Mouse (Mus musculus): ENCODE results near the gene Ap5s1. TPM values are rescaled to one million over a fixed set of nuclear protein-coding genes. Genes with fewer than 3 reads are reported as not detected.

Gene Ap5s1
- polyA plus RNA-seq, 1 experiment from 2014 or later, result 28.0 TPM

- ATAC-seq, result no peak
- WGBS, result 64% methylated on average over 6 of the region's 6 CpGs
- Histone ChIP-seq H3K4me2 (replicated peaks; ENCODE audit: low read depth, low read length) (no peak overlapping the region), H3K9ac (replicated peaks; ENCODE audit: low read depth) (no peak overlapping the region), H3K4me1 (ENCODE audit: insufficient read depth, low read depth, low read length) (no peaks in the 10 kb centered on the region), H3K4me3 (ENCODE audit: low read depth, low read length) (no peak overlapping the region), H3K9me3 (ENCODE audit: low read length) (no peaks in the 10 kb centered on the region), H3K36me3 (ENCODE audit: insufficient read depth, low read length) (0 out of 2 replicates have a peak, but pooled peaks cover 3% of the 10 kb centered on the region), H3K27me3 (replicated peaks; ENCODE audit: insufficient read depth, low read length) (0 out of 2 replicates have a peak, but pooled peaks cover 5% of the 10 kb centered on the region), H3K27ac (ENCODE audit: low read length) (no peak overlapping the region)
- no peak for DNase-seq (ENCODE audit: low spot score)
- TF ChIP-seq CTCF (IDR thresholded peaks at IDR 0.05) (no peak), EP300 (IDR thresholded peaks at IDR 0.05) (no peak)
Observed at GRCm38 (mm10) chr2:131167984-131168383, 38.9 kb upstream of the Ap5s1 start.

- H3K9me3 ChIP-seq (ENCODE audit: low read length), result no peaks in the 10 kb centered on the region
- H3K4me3 ChIP-seq (ENCODE audit: low read depth, low read length), result no peak overlapping the region
- no peak overlapping the region for H3K4me2 ChIP-seq (replicated peaks; ENCODE audit: low read depth, low read length)
- H3K4me1 ChIP-seq (ENCODE audit: insufficient read depth, low read depth, low read length), result no peaks in the 10 kb centered on the region
- no peak overlapping the region for H3K9ac ChIP-seq (replicated peaks; ENCODE audit: low read depth)
- TF ChIP-seq EP300 (IDR thresholded peaks at IDR 0.05), result no peak
- TF ChIP-seq CTCF (IDR thresholded peaks at IDR 0.05), result no peak
- H3K27ac ChIP-seq (ENCODE audit: low read length), result no peak overlapping the region
- 55% methylated on average over 1 of the region's 1 CpGs for WGBS
- DNase-seq (ENCODE audit: low spot score) (no peak), ATAC-seq (no peak)
- H3K36me3 ChIP-seq (ENCODE audit: insufficient read depth, low read length), result 0 out of 2 replicates have a peak, but pooled peaks cover 3% of the 10 kb centered on the region
- H3K27me3 ChIP-seq (replicated peaks; ENCODE audit: insufficient read depth, low read length), result 0 out of 2 replicates have a peak, but pooled peaks cover 5% of the 10 kb centered on the region
Observed at GRCm38 (mm10) chr2:131168914-131169313, 38.0 kb upstream of the Ap5s1 start.

DNA sequence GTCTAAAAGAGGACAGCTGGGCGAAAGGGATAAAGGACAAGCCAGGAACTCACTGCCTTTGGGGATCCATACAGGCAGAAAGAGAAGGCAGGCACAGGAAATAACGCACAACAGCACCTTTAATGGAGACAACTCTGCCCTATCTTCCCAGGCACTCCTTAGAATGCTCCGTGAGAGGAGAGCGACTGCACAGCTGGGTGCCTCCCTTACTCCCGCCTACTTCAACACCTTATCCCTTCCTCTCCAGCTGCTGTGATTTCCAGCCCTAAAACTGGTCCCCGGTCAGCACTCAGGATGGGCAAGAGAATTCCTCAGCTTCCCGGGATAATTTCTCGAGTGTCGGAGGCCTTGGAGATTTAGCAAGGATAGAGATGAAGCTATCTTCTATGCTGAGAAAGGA lies 35.9 kb upstream of the Ap5s1 start:
- Histone ChIP-seq H3K36me3 (ENCODE audit: insufficient read depth, low read length) (0 out of 2 replicates have a peak, but pooled peaks cover 3% of the 10 kb centered on the region), H3K9me3 (ENCODE audit: low read length) (no peaks in the 10 kb centered on the region), H3K27ac (ENCODE audit: low read length) (no peak overlapping the region), H3K4me1 (ENCODE audit: insufficient read depth, low read depth, low read length) (peaks cover 5% of the 10 kb centered on the region; the same call in 1 of the 2 replicates), H3K4me3 (ENCODE audit: low read depth, low read length) (no peak overlapping the region), H3K4me2 (replicated peaks; ENCODE audit: low read depth, low read length) (peak overlapping the region; percentile 34; the same call in 1 of the 2 replicates), H3K27me3 (replicated peaks; ENCODE audit: insufficient read depth, low read length) (0 out of 2 replicates have a peak, but pooled peaks cover 5% of the 10 kb centered on the region), H3K9ac (replicated peaks; ENCODE audit: low read depth) (no peak overlapping the region)
- TF ChIP-seq EP300 (IDR thresholded peaks at IDR 0.05) (no peak), CTCF (IDR thresholded peaks at IDR 0.05) (no peak)
- WGBS, result 34% methylated on average over 9 of the region's 9 CpGs
- ATAC-seq (no peak), DNase-seq (ENCODE audit: low spot score) (no peak)

- Histone ChIP-seq H3K4me1 (ENCODE audit: insufficient read depth, low read depth, low read length) (peaks cover 5% of the 10 kb centered on the region; the same call in 1 of the 2 replicates), H3K27me3 (replicated peaks; ENCODE audit: insufficient read depth, low read length) (0 out of 2 replicates have a peak, but pooled peaks cover 5% of the 10 kb centered on the region), H3K4me3 (ENCODE audit: low read depth, low read length) (no peak overlapping the region), H3K9me3 (ENCODE audit: low read length) (no peaks in the 10 kb centered on the region), H3K9ac (replicated peaks; ENCODE audit: low read depth) (no peak overlapping the region), H3K27ac (ENCODE audit: low read length) (no peak overlapping the region), H3K4me2 (replicated peaks; ENCODE audit: low read depth, low read length) (peak overlapping the region; percentile 34), H3K36me3 (ENCODE audit: insufficient read depth, low read length) (0 out of 2 replicates have a peak, but pooled peaks cover 3% of the 10 kb centered on the region)
- no peak for DNase-seq (ENCODE audit: low spot score)
- peak; percentile 36; the same call in 1 of the 2 replicates for ATAC-seq
- WGBS, result 21% methylated on average over 42 of the region's 43 CpGs
- TF ChIP-seq CTCF (IDR thresholded peaks at IDR 0.05) (peak; percentile 38), EP300 (IDR thresholded peaks at IDR 0.05) (no peak)
Observed at GRCm38 (mm10) chr2:131171401-131172104, 35.3 kb upstream of the Ap5s1 start.

GRCm38 (mm10) chr2:131172322-131172721 lies 34.6 kb upstream of the Ap5s1 start:
- no peak for DNase-seq (ENCODE audit: low spot score)
- 0 out of 2 replicates have a peak, but pooled peaks cover 5% of the 10 kb centered on the region for H3K27me3 ChIP-seq (replicated peaks; ENCODE audit: insufficient read depth, low read length)
- H3K9ac ChIP-seq (replicated peaks; ENCODE audit: low read depth), result no peak overlapping the region
- no peak overlapping the region for H3K27ac ChIP-seq (ENCODE audit: low read length)
- no peaks in the 10 kb centered on the region for H3K9me3 ChIP-seq (ENCODE audit: low read length)
- no peak overlapping the region for H3K4me2 ChIP-seq (replicated peaks; ENCODE audit: low read depth, low read length)
- no peak for ATAC-seq
- no peak overlapping the region for H3K4me3 ChIP-seq (ENCODE audit: low read depth, low read length)
- 62% methylated on average over 9 of the region's 9 CpGs for WGBS
- TF ChIP-seq CTCF (IDR thresholded peaks at IDR 0.05) (no peak), EP300 (IDR thresholded peaks at IDR 0.05) (no peak)
- 0 out of 2 replicates have a peak, but pooled peaks cover 3% of the 10 kb centered on the region for H3K36me3 ChIP-seq (ENCODE audit: insufficient read depth, low read length)
- peaks cover 7% of the 10 kb centered on the region; the same call in 1 of the 2 replicates for H3K4me1 ChIP-seq (ENCODE audit: insufficient read depth, low read depth, low read length)

GRCm38 (mm10) chr2:131174700-131175099 lies 32.2 kb upstream of the Ap5s1 start:
- 0 out of 2 replicates have a peak, but pooled peaks cover 3% of the 10 kb centered on the region for H3K36me3 ChIP-seq (ENCODE audit: insufficient read depth, low read length)
- ATAC-seq, result peak; percentile 36
- TF ChIP-seq EP300 (IDR thresholded peaks at IDR 0.05), result no peak
- TF ChIP-seq CTCF (IDR thresholded peaks at IDR 0.05), result no peak
- H3K9ac ChIP-seq (replicated peaks; ENCODE audit: low read depth), result no peak overlapping the region; the same call in 1 of the 2 replicates
- no peak overlapping the region for H3K27ac ChIP-seq (ENCODE audit: low read length)
- WGBS, result 5% methylated on average over 11 of the region's 11 CpGs
- H3K4me2 ChIP-seq (replicated peaks; ENCODE audit: low read depth, low read length), result peak overlapping the region; percentile 65
- H3K9me3 ChIP-seq (ENCODE audit: low read length), result no peaks in the 10 kb centered on the region
- peak; percentile 95 for DNase-seq (ENCODE audit: low spot score)
- H3K4me3 ChIP-seq (ENCODE audit: low read depth, low read length), result peak overlapping the region; percentile 35
- 0 out of 2 replicates have a peak, but pooled peaks cover 5% of the 10 kb centered on the region for H3K27me3 ChIP-seq (replicated peaks; ENCODE audit: insufficient read depth, low read length)
- peaks cover 24% of the 10 kb centered on the region for H3K4me1 ChIP-seq (ENCODE audit: insufficient read depth, low read depth, low read length)
